9 mouse cellular contexts compared by ENCODE assay signal in the genomic region with DNA sequence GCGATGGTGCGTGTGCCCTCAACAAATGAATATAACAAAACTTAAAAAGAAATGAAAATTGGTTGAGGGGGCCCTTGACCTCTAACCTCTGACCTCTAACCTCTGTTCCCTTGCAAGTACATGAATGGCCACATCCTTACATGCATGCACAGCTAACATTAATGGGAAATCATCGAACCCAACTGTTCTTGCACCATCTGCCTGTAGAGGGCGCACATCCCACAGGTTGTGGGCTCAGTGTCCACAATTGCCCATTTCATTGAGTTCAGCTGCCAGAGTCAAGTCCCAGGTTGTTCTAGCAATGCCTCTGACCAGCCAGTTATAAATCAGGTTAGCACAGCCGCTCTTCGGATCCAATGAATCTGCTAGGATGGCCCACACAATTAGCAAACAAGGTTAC. TPM values are rescaled to one million over a fixed set of nuclear protein-coding genes. Genes with fewer than 3 reads are reported as not detected.
DNase-seq lines count a peak whose midpoint lies in the region; ATAC-seq and TF ChIP-seq lines count a peak whose summit lies in the region.
"Had no signal": no experiment of that assay in that cellular context is flagged by ENCODE, and none has a peak within 500 bp of the region (broad histone marks: within the 10 kb centered on the region; RNA-seq: fewer than 3 reads in every experiment).

No protein-coding gene starts in this region.

- ATAC-seq in erythroblast, adult 5-6 weeks (replicated peaks; ENCODE audit: low FRiP score, poor library complexity, severe bottlenecking): peak; percentile 64
- ATAC-seq in activated CD4-positive, CD25-positive, alpha-beta regulatory T cell, adult 4 months: no peak

- DNase-seq in 3134 (ENCODE audit: extremely low read depth, insufficient read length, low spot score) (peak; percentile 74), A20 (ENCODE audit: low read depth, low spot score) (peak; percentile 78)
- peak; percentile 83 for DNase-seq in kidney, postnatal 14 days
- peak; percentile 70 to 73 for DNase-seq in lung, adult 18-20 months
- peak; percentile 53 for DNase-seq in right cerebral cortex, postnatal 25 days

- no peak overlapping the region for H3K27ac ChIP-seq in bone marrow macrophage, adult 2 months (ENCODE audit: insufficient read depth, low read depth, low read length)

- no peak overlapping the region for H3K4me3 ChIP-seq in bone marrow macrophage, adult 2 months (ENCODE audit: insufficient read depth, low read length)

- peaks cover 11% of the 10 kb centered on the region for H3K4me1 ChIP-seq in bone marrow macrophage, adult 2 months (ENCODE audit: control insufficient read depth, insufficient read depth, low read length)

- no peak for TF ChIP-seq POLR2A in bone marrow macrophage, adult 2 months (IDR thresholded peaks at IDR 0.05; ENCODE audit: borderline replicate concordance, low read depth, low read length)

- TF ChIP-seq CTCF in bone marrow macrophage, adult 2 months (IDR thresholded peaks at IDR 0.05; ENCODE audit: low read depth, low read length): peak; percentile 93

RNA-seq across cellular contexts. Expression of a gene that starts 4.5 kb away (rescaled TPM):
- polyA plus RNA-seq in bone marrow macrophage, adult 2 months (2012; ENCODE audit: insufficient read depth, insufficient read length, missing spikeins): 54.1 and 64.6 TPM in 2 replicates
- 12.3 and 19.2 TPM in 2 replicates for total RNA-seq in erythroblast, adult 5-6 weeks (2015; ENCODE audit: low replicate concordance)
- 14.4 and 26.6 TPM in 2 replicates for total RNA-seq in erythroblast, adult 5-6 weeks (2017; ENCODE audit: low replicate concordance)
- polyA plus RNA-seq in activated CD4-positive, CD25-positive, alpha-beta regulatory T cell, adult 4 months (2017; shearing (Covaris generic)): 1 to 10 TPM; 6.5 to 7.1 TPM

RNA-seq across cellular contexts. Expression of a gene that starts 6.5 kb away (rescaled TPM):
- 2.5 and 4.3 TPM in 2 replicates for polyA plus RNA-seq in bone marrow macrophage, adult 2 months (2012; ENCODE audit: insufficient read depth, insufficient read length, missing spikeins)
- not detected in 2 replicates for total RNA-seq in erythroblast, adult 5-6 weeks (2015; ENCODE audit: low replicate concordance)
- 0.70 TPM in 1 of 2 replicates, not detected in the other for total RNA-seq in erythroblast, adult 5-6 weeks (2017; ENCODE audit: low replicate concordance)
- polyA plus RNA-seq in activated CD4-positive, CD25-positive, alpha-beta regulatory T cell, adult 4 months (2017; shearing (Covaris generic)): not detected

RNA-seq across cellular contexts. Expression of a gene that starts 10.6 kb away (rescaled TPM):
- not detected in 2 replicates for polyA plus RNA-seq in bone marrow macrophage, adult 2 months (2012; ENCODE audit: insufficient read depth, insufficient read length, missing spikeins)
- not detected in 2 replicates for total RNA-seq in erythroblast, adult 5-6 weeks (2015; ENCODE audit: low replicate concordance)
- 0.51 TPM in 1 of 2 replicates, not detected in the other for total RNA-seq in erythroblast, adult 5-6 weeks (2017; ENCODE audit: low replicate concordance)
- not detected for polyA plus RNA-seq in activated CD4-positive, CD25-positive, alpha-beta regulatory T cell, adult 4 months (2017; shearing (Covaris generic))
- total RNA-seq: layer of hippocampus, adult 18-20 months had no signal

RNA-seq across cellular contexts. Expression of a gene that starts 22.5 kb away (rescaled TPM):
- polyA plus RNA-seq in bone marrow macrophage, adult 2 months (2012; ENCODE audit: insufficient read depth, insufficient read length, missing spikeins): not detected in 2 replicates
- 10.6 and 24.0 TPM in 2 replicates for total RNA-seq in erythroblast, adult 5-6 weeks (2015; ENCODE audit: low replicate concordance)
- 1.2 and 4.0 TPM in 2 replicates for total RNA-seq in erythroblast, adult 5-6 weeks (2017; ENCODE audit: low replicate concordance)
- polyA plus RNA-seq in activated CD4-positive, CD25-positive, alpha-beta regulatory T cell, adult 4 months (2017; shearing (Covaris generic)): under 1 TPM in 1 of 2 experiments, not detected in 1; 0.46 TPM

RNA-seq across cellular contexts. Expression of a gene that starts 26.8 kb away (rescaled TPM):
- polyA plus RNA-seq in bone marrow macrophage, adult 2 months (2012; ENCODE audit: insufficient read depth, insufficient read length, missing spikeins): not detected in 2 replicates
- not detected in 2 replicates for total RNA-seq in erythroblast, adult 5-6 weeks (2015; ENCODE audit: low replicate concordance)
- total RNA-seq in erythroblast, adult 5-6 weeks (2017; ENCODE audit: low replicate concordance): not detected in 2 replicates
- polyA plus RNA-seq in activated CD4-positive, CD25-positive, alpha-beta regulatory T cell, adult 4 months (2017; shearing (Covaris generic)): not detected
- total RNA-seq: layer of hippocampus, adult 18-20 months had no signal
